Mouse (Mus musculus): ENCODE measurements around the gene Olfr1247. TPM values are rescaled to one million over a fixed set of nuclear protein-coding genes. Genes with fewer than 3 reads are reported as not detected.

Gene Olfr1247
- not detected in 2 replicates for polyA plus RNA-seq (2021; fragmentation: Nextera tagmentation)
- long read RNA-seq, experiment 1: 0 reads
- long read RNA-seq, experiment 2: 0 reads

DNA sequence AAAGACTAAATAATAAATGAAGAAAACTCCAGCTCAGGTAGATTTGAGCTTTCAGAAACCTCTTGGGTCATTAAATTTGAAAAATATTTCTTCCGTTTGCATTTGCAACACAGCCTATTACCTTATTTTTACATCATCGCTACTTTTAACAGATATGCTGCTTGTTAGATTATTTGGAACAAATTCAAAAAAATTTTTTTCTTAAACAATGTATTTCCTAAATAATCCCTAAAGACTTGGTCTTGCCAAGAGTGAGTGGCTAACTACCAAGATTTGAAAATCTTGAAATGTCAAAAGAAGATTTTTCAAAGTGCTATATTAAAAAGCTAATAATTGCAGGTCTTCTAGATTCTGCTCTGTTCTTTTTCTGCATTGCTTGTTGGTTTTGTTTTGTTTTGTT, at the start of gene Olfr1247:
Olfr1247 (minus strand) TSS at position 101 of the 400 bp plus-strand sequence.

DNA sequence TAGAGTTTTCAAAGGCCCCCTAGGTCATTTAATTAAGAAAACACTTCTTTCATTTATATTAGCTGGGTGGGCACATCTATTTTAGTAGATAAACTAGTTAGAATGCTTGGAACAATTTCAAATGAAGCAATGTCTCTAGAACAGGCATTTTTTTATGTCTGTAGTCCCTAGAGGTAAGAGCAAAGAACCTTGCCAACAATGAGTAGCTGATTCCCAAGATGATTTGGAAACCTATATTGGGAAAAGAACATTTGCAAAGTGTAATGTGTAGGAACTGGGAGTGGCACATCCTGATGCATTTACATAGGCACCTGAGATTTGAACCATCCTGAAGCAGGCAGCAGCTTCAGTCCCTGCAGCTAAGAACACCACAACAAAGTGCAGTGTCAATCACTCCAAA, 47.4 kb upstream of the Olfr1247 start, which contains the start of gene Olfr1250:
Olfr1250 (minus strand) TSS at position 101 of the 400 bp plus-strand sequence.

DNA sequence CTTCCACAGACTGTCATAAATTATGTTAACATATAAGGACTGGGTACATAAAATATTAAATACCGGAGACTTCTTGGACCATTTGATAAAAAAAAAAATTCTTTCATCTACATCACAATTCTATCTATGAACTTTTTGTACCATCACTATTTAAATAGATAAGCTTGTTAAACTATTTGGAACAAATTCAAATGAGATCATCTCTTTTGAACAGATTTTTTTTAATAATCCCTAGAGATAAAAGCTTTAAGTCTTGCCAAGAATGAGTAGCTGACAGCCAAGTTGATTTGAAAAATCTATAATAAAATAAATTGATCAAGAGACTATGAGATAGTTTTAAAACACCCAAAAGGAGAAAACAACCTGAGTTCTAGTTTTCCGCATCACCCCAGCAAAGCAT, 21.0 kb upstream of the Olfr1247 start, which contains the start of gene Olfr1249:
Olfr1249 (minus strand) TSS at position 101 of the 400 bp plus-strand sequence.

DNA sequence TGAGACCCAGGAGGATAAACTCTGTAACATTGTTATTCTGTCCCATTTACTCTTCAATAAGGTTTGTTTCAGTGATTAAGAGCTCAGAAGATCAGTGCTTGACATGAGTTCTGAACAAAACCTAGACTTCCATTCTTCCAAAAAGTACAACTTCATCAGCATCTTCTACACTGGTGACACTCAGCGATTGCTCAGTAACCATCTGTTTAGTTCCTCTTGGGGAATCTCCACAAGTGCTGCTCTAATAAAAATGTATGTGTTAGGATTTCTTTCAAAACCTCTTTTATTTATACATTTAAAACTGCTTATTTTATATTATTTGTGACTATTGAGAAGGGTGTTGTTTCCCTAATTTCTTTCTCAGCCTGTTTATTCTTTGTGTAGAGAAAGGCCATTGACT, 4.2 kb upstream of the Olfr1247 start, which contains the start of gene Olfr1248:
Olfr1248 (minus strand) TSS at position 101 of the 400 bp plus-strand sequence.

DNA sequence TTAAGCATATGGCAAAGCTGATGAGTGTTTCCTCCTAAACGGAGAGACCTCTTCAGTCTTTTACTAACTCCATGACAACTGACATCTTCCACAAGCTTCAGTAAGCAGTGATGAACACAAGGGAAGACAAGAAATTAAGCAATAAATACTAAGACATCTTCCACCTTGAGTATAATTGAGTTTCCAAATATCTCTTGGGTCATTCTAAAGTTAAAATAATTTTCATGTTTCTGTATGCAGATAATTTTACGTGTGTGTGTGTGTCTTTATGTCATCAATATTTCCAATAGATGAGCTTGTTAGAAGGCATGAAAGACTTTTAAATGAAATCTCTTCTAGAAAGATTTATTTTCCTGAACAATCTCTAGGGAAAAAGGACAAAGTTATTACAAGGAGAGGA, 20.9 kb downstream of the Olfr1247 start, which contains the start of gene Olfr1246:
Olfr1246 (minus strand) TSS at position 101 of the 400 bp plus-strand sequence.

DNA sequence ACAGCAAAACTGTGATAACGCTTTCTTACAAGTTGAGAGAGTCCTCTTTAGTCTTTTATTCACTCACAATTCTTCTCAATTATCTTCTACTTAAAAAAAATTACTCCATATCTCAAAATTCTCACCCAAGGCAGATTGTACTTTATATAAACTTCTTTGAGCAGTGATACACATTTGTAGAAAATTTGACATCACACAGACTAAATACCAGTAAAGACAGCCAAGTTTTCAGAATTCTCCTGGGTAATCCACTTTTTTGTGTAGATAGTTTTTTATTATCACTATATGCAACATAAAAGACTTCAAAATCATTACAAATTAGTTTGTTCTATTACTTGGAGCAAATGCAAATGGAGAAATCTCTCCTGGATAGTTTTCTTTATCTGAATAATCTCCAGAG, 35.6 kb downstream of the Olfr1247 start, which contains the start of gene Olfr1245:
Olfr1245 (minus strand) TSS at position 101 of the 400 bp plus-strand sequence.

Other genes with a start within 250 kb of the Olfr1247 start
- not detected in 2 replicates for gene Olfr1234, start 249.3 kb downstream of the Olfr1247 start, polyA plus RNA-seq (2021; fragmentation: Nextera tagmentation)
- not detected in 2 replicates for gene Olfr1238, start 204.5 kb downstream of the Olfr1247 start, polyA plus RNA-seq (2021; fragmentation: Nextera tagmentation)
- gene Olfr1239, start 193.7 kb downstream of the Olfr1247 start, polyA plus RNA-seq (2021; fragmentation: Nextera tagmentation): not detected in 2 replicates
- gene Olfr1240, start 171.1 kb downstream of the Olfr1247 start, polyA plus RNA-seq (2021; fragmentation: Nextera tagmentation): not detected in 2 replicates
- not detected in 2 replicates for gene Olfr1241, start 127.0 kb downstream of the Olfr1247 start, polyA plus RNA-seq (2021; fragmentation: Nextera tagmentation)
- not detected in 2 replicates for gene Olfr1242, start 115.8 kb downstream of the Olfr1247 start, polyA plus RNA-seq (2021; fragmentation: Nextera tagmentation)
- not detected in 2 replicates for gene Olfr1243, start 82.6 kb downstream of the Olfr1247 start, polyA plus RNA-seq (2021; fragmentation: Nextera tagmentation)
- not detected in 2 replicates for gene Olfr1245, start 35.7 kb downstream of the Olfr1247 start, polyA plus RNA-seq (2021; fragmentation: Nextera tagmentation)
- not detected in 2 replicates for gene Olfr1246, start 21.0 kb downstream of the Olfr1247 start, polyA plus RNA-seq (2021; fragmentation: Nextera tagmentation)
- not detected in 2 replicates for gene Olfr1248, start 4.1 kb upstream of the Olfr1247 start, polyA plus RNA-seq (2021; fragmentation: Nextera tagmentation)
- not detected in 2 replicates for gene Olfr1249, start 20.9 kb upstream of the Olfr1247 start, polyA plus RNA-seq (2021; fragmentation: Nextera tagmentation)
- not detected in 2 replicates for gene Olfr1250, start 47.3 kb upstream of the Olfr1247 start, polyA plus RNA-seq (2021; fragmentation: Nextera tagmentation)
- not detected in 2 replicates for gene Olfr1251, start 57.8 kb upstream of the Olfr1247 start, polyA plus RNA-seq (2021; fragmentation: Nextera tagmentation)
- gene Olfr1252, start 110.9 kb upstream of the Olfr1247 start, polyA plus RNA-seq (2021; fragmentation: Nextera tagmentation): not detected in 2 replicates
- gene Olfr1253, start 143.0 kb upstream of the Olfr1247 start, polyA plus RNA-seq (2021; fragmentation: Nextera tagmentation): not detected in 2 replicates
- gene Olfr1254, start 179.5 kb upstream of the Olfr1247 start, polyA plus RNA-seq (2021; fragmentation: Nextera tagmentation): not detected in 2 replicates
- not detected in 2 replicates for gene Olfr1255, start 197.9 kb upstream of the Olfr1247 start, polyA plus RNA-seq (2021; fragmentation: Nextera tagmentation)
- not detected in 2 replicates for gene Olfr1256, start 227.4 kb upstream of the Olfr1247 start, polyA plus RNA-seq (2021; fragmentation: Nextera tagmentation)
- not detected in 2 replicates for gene Olfr48, start 234.1 kb upstream of the Olfr1247 start, polyA plus RNA-seq (2021; fragmentation: Nextera tagmentation)